Mouse (Mus musculus): ENCODE measurements at regions not wholly inside any gene's neighbourhood (a gene's known extent, or its start where the extent isn't known, plus 50 kb on each side); places are given as distances from the start of the nearest gene placed in this dataset.

GRCm38 (mm10) chr14:26347296-26347695 is 89.5 kb downstream of the Duxbl3 start:
- TF ChIP-seq CTCF (IDR thresholded peaks at IDR 0.05; ENCODE audit: low read depth): no peak
- no peak for TF ChIP-seq EP300 (IDR thresholded peaks at IDR 0.05; ENCODE audit: low read depth)

All from heart, postnatal 0 days (tissue).